Mouse (Mus musculus): ENCODE measurements at regions not wholly inside any gene's neighbourhood (a gene's known extent, or its start where the extent isn't known, plus 50 kb on each side); places are given as distances from the start of the nearest gene placed in this dataset.

DNA sequence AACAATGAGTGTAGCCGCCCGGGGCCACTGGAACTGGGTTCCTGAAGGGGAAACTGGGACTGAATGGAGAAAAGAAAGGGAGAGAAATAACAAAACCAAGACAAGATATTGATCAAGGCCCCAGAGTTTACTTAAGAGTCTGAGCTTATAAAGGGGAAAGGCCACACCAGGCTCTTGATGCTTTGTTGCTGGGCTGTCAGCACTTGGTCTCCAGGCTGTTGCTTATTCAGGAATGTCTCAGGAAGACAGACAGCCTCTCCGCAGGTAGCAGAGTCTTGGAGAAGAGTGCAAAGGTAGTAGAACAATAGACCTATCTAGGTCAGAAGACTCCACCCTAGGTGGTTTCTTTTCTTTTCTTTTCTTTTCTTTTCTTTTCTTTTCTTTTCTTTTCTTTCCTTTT is 263.4 kb downstream of the Col12a1 start:
- Histone ChIP-seq H3K4me2 (replicated peaks; ENCODE audit: low read depth) (no peak overlapping the region), H3K36me3 (ENCODE audit: control insufficient read depth, insufficient read depth) (no peaks in the 10 kb centered on the region), H3K9me3 (ENCODE audit: control insufficient read depth) (no peaks in the 10 kb centered on the region), H3K9ac (ENCODE audit: low read depth, low read length) (no peak overlapping the region), H3K27me3 (replicated peaks; ENCODE audit: control insufficient read depth, insufficient read depth, low read length) (no peaks in the 10 kb centered on the region), H3K4me1 (replicated peaks; ENCODE audit: control insufficient read depth, insufficient read depth, low read length) (no peaks in the 10 kb centered on the region), H3K4me3 (ENCODE audit: low read depth, low read length) (no peak overlapping the region), H3K27ac (ENCODE audit: low read depth, low read length) (no peak overlapping the region)
- 74% methylated on average over 3 of the region's 3 CpGs for WGBS
- TF ChIP-seq CTCF (IDR thresholded peaks at IDR 0.05; ENCODE audit: low read depth) = no peak
- ATAC-seq = no peak

DNA sequence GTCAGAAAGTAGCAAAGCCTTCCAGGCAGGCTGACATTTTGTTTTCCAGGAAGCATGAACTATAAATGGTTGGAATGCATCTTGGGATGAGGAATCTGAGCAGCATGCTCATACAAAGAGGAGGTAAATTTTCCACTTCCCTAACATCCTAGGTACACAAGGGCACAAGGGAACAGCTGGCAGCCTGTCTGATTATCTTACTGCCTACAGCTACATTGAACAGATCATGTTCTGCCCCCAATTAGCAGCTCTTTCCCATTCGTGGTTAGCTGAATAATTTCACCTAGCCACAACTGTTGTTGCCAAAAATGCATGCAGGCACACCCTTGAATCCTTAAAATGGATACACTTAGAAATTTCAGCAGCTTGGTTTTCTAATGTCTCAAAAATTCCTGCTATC is 239.5 kb downstream of the Col12a1 start:
- Histone ChIP-seq H3K4me2 (replicated peaks; ENCODE audit: low read depth) (no peak overlapping the region), H3K36me3 (ENCODE audit: control insufficient read depth, insufficient read depth) (no peaks in the 10 kb centered on the region), H3K4me3 (ENCODE audit: low read depth, low read length) (no peak overlapping the region), H3K9ac (ENCODE audit: low read depth, low read length) (no peak overlapping the region), H3K27ac (ENCODE audit: low read depth, low read length) (no peak overlapping the region), H3K9me3 (ENCODE audit: control insufficient read depth) (no peaks in the 10 kb centered on the region), H3K27me3 (replicated peaks; ENCODE audit: control insufficient read depth, insufficient read depth, low read length) (no peaks in the 10 kb centered on the region), H3K4me1 (replicated peaks; ENCODE audit: control insufficient read depth, insufficient read depth, low read length) (no peaks in the 10 kb centered on the region)
- TF ChIP-seq CTCF (IDR thresholded peaks at IDR 0.05; ENCODE audit: low read depth) = no peak
- 29% methylated on average over 1 of the region's 1 CpGs for WGBS
- ATAC-seq = no peak

DNA sequence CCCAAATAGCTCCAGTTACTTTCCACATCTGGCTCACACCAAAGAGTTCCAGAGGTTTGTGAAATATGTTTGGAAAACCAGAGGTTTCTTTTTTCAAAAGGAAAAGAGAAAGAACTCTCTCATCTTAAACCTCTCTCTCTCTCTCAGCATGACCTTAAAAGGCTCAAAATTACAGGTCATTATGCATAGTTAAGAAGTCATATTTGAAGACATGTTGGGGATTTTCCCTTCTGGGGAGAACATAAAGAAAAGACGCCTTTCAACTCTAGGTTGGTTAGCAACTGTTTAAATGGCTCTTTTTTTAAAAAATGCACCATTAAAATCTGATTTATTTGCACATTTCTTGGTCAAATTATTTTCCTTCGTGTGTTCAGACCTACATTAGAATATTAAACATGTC is 218.4 kb downstream of the Col12a1 start:
- Histone ChIP-seq H3K36me3 (ENCODE audit: control insufficient read depth, insufficient read depth) (no peaks in the 10 kb centered on the region), H3K4me1 (replicated peaks; ENCODE audit: control insufficient read depth, insufficient read depth, low read length) (no peaks in the 10 kb centered on the region), H3K27me3 (replicated peaks; ENCODE audit: control insufficient read depth, insufficient read depth, low read length) (no peaks in the 10 kb centered on the region), H3K4me2 (replicated peaks; ENCODE audit: low read depth) (no peak overlapping the region), H3K4me3 (ENCODE audit: low read depth, low read length) (no peak overlapping the region), H3K27ac (ENCODE audit: low read depth, low read length) (no peak overlapping the region), H3K9me3 (ENCODE audit: control insufficient read depth) (no peaks in the 10 kb centered on the region), H3K9ac (ENCODE audit: low read depth, low read length) (no peak overlapping the region)
- 64% methylated on average over 2 of the region's 2 CpGs for WGBS
- ATAC-seq = no peak
- TF ChIP-seq CTCF (IDR thresholded peaks at IDR 0.05; ENCODE audit: low read depth) = no peak

DNA sequence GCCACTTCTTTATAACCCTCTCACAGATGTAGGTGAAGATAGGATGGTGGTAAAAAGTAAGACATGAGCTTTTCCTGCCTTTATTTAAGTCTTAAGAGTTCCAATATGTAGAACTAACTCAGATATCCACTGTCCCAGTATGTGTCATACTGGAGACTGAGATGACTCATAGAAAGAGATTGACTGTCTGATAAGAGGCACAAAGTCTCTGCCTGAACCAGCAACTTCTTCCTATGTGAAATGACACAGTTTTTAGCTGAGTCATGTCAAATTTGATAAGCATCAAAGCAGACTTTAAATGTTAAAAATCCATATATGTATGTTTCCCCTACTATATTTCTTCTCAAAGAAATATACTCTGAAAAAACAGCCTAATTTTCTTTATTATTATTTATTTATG is 216.6 kb downstream of the Col12a1 start:
- Histone ChIP-seq H3K9me3 (ENCODE audit: control insufficient read depth) (no peaks in the 10 kb centered on the region), H3K27ac (ENCODE audit: low read depth, low read length) (no peak overlapping the region), H3K4me1 (replicated peaks; ENCODE audit: control insufficient read depth, insufficient read depth, low read length) (no peaks in the 10 kb centered on the region), H3K4me2 (replicated peaks; ENCODE audit: low read depth) (no peak overlapping the region), H3K9ac (ENCODE audit: low read depth, low read length) (no peak overlapping the region), H3K27me3 (replicated peaks; ENCODE audit: control insufficient read depth, insufficient read depth, low read length) (no peaks in the 10 kb centered on the region), H3K4me3 (ENCODE audit: low read depth, low read length) (no peak overlapping the region), H3K36me3 (ENCODE audit: control insufficient read depth, insufficient read depth) (no peaks in the 10 kb centered on the region)
- ATAC-seq = no peak
- TF ChIP-seq CTCF (IDR thresholded peaks at IDR 0.05; ENCODE audit: low read depth) = no peak

DNA sequence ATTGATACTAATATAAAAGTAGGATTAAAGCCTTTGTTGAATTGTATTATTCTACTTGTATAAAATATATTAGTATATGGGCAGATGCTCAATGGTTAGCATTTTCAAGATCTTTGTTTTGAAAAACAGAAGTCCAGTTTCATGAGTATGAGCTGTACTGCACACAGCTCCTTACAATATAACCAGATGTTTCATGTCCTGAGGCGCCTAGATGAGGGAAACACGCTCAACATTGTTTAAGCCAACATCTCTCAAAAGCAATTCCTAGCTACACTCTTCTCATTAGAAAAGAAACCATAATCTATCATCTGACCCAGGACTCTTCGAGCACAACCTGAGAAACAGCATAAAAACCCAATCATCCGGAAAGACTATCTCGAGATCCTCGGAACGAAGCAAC is 202.2 kb downstream of the Col12a1 start:
- TF ChIP-seq CTCF (IDR thresholded peaks at IDR 0.05; ENCODE audit: low read depth) = no peak
- Histone ChIP-seq H3K9me3 (ENCODE audit: control insufficient read depth) (no peaks in the 10 kb centered on the region), H3K4me1 (replicated peaks; ENCODE audit: control insufficient read depth, insufficient read depth, low read length) (no peaks in the 10 kb centered on the region), H3K4me3 (ENCODE audit: low read depth, low read length) (no peak overlapping the region), H3K36me3 (ENCODE audit: control insufficient read depth, insufficient read depth) (no peaks in the 10 kb centered on the region), H3K27me3 (replicated peaks; ENCODE audit: control insufficient read depth, insufficient read depth, low read length) (no peaks in the 10 kb centered on the region), H3K27ac (ENCODE audit: low read depth, low read length) (no peak overlapping the region), H3K9ac (ENCODE audit: low read depth, low read length) (no peak overlapping the region), H3K4me2 (replicated peaks; ENCODE audit: low read depth) (no peak overlapping the region)
- no peak for ATAC-seq
- 64% methylated on average over 7 of the region's 7 CpGs for WGBS

DNA sequence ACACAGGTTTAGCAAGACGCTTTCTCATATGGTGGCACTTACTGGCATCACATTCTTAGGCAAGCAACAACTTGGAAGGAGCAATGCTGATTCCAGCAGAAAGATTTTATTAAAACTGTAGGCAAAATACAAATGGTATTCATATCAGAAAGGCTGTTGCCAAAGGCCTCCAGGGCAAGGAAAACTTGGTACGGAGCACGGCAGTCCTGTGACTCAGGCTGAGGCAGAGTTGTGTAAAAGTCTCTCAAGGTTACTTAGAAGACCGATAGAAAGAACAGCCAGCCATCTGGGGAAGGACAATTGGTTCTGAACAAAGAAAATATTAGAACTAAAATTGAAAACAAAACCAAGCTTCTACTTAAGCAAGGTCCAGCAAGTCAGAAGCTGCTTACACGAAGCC is 201.2 kb downstream of the Col12a1 start:
- Histone ChIP-seq H3K27ac (ENCODE audit: low read depth, low read length) (no peak overlapping the region), H3K27me3 (replicated peaks; ENCODE audit: control insufficient read depth, insufficient read depth, low read length) (no peaks in the 10 kb centered on the region), H3K4me1 (replicated peaks; ENCODE audit: control insufficient read depth, insufficient read depth, low read length) (no peaks in the 10 kb centered on the region), H3K9ac (ENCODE audit: low read depth, low read length) (no peak overlapping the region), H3K4me3 (ENCODE audit: low read depth, low read length) (no peak overlapping the region), H3K9me3 (ENCODE audit: control insufficient read depth) (no peaks in the 10 kb centered on the region), H3K4me2 (replicated peaks; ENCODE audit: low read depth) (no peak overlapping the region), H3K36me3 (ENCODE audit: control insufficient read depth, insufficient read depth) (no peaks in the 10 kb centered on the region)
- TF ChIP-seq CTCF (IDR thresholded peaks at IDR 0.05; ENCODE audit: low read depth) = no peak
- 86% methylated on average over 5 of the region's 5 CpGs for WGBS
- no peak for ATAC-seq

DNA sequence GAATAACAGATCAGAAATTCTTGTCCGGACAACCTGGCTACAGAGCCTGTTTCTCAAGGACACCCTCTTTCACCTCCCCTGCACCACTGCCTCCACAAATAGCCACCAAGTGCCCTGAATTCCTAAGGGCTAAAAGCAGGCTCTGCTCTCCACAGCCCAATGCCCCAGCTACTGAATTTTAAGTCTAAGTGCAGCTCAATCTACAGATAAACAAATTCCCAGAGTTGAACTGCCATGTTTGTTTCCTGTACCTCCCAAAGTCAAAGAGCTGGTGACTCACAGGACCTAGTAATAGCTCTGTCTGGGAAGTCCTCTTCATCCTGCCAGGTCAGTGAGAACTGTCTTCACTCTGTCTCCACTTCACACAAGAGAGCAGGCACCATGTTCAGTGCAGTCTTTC is 200.0 kb downstream of the Col12a1 start:
- no peaks in the 10 kb centered on the region for H3K27me3 ChIP-seq (replicated peaks; ENCODE audit: control insufficient read depth, insufficient read depth, low read length)
- TF ChIP-seq CTCF (IDR thresholded peaks at IDR 0.05; ENCODE audit: low read depth) = no peak
- H3K9ac ChIP-seq (ENCODE audit: low read depth, low read length) = no peak overlapping the region
- H3K4me2 ChIP-seq (replicated peaks; ENCODE audit: low read depth) = no peak overlapping the region
- H3K36me3 ChIP-seq (ENCODE audit: control insufficient read depth, insufficient read depth) = no peaks in the 10 kb centered on the region
- H3K9me3 ChIP-seq (ENCODE audit: control insufficient read depth) = no peaks in the 10 kb centered on the region
- no peak for ATAC-seq
- H3K4me1 ChIP-seq (replicated peaks; ENCODE audit: control insufficient read depth, insufficient read depth, low read length) = no peaks in the 10 kb centered on the region
- no peak overlapping the region for H3K4me3 ChIP-seq (ENCODE audit: low read depth, low read length)
- 39% methylated on average over 1 of the region's 1 CpGs for WGBS
- H3K27ac ChIP-seq (ENCODE audit: low read depth, low read length) = no peak overlapping the region
